Comparison of ENCODE assay signal across 8 mouse cellular contexts in genomic region chr19:8819596-8820423, GRCm38 (mm10). TPM values are rescaled to one million over a fixed set of nuclear protein-coding genes. Genes with fewer than 3 reads are reported as not detected.
A peak's percentile ranks its signal among the peaks of the same experiment; 100 is the strongest.
DNase-seq lines count a peak whose midpoint lies in the region; ATAC-seq and TF ChIP-seq lines count a peak whose summit lies in the region.

Hnrnpul2 (plus strand) TSS chr19:8820010.

- peak within 1 kb of the TSS; percentile 76 to 89 for H3K4me3 ChIP-seq in ES-E14 (ENCODE audit: insufficient read depth in 1 of 2, low read depth in 1 of 2, low read length in 2 of 2, poor library complexity in 1 of 2, severe bottlenecking in 1 of 2)
- peak within 1 kb of the TSS; percentile 99 for H3K4me3 ChIP-seq in forebrain, embryonic 16.5 days (replicated peaks; ENCODE audit: low read length)
- H3K4me3 ChIP-seq in layer of hippocampus, adult 2 months, result peak within 1 kb of the TSS; percentile 93
- peak within 1 kb of the TSS; percentile 100 for H3K4me3 ChIP-seq in lung, embryonic 14.5 days (ENCODE audit: low read depth, low read length)
- peak within 1 kb of the TSS; percentile 84 for H3K4me3 ChIP-seq in olfactory bulb, adult 2 months (ENCODE audit: insufficient read depth, low read depth, low read length)
- peak within 1 kb of the TSS; percentile 62 for H3K4me3 ChIP-seq in thymus, adult 2 months (ENCODE audit: control insufficient read depth, insufficient read depth, low read length)

- no peaks in the 10 kb centered on the region for H3K27me3 ChIP-seq in forebrain, embryonic 16.5 days (replicated peaks; ENCODE audit: control insufficient read depth, insufficient read depth, low read length)
- H3K27me3 ChIP-seq in lung, embryonic 14.5 days (ENCODE audit: insufficient read depth, low read length), result no peaks in the 10 kb centered on the region
- H3K27me3 ChIP-seq in thymus, adult 2 months (ENCODE audit: control insufficient read depth, insufficient read depth, low read length), result no peaks in the 10 kb centered on the region

- DNase-seq in ES-E14 (ENCODE audit: low read depth, low spot score), result peak; percentile 95
- DNase-seq in cerebellum, adult 18-20 months, result peak; percentile 99
- DNase-seq in heart, postnatal 36 days, result peak; percentile 98
- peak; percentile 97 to 99 for DNase-seq in layer of hippocampus, adult 2 months (ENCODE audit: low spot score in 2 of 2)
- peak; percentile 99 for DNase-seq in lung, embryonic 14.5 days
- peak; percentile 98 for DNase-seq in thymus, adult 2 months

- in situ Hi-C loops in ES-E14 (cut with MboI; ENCODE audit: low sequenced_read_pairs in 2 of 2, unreplicated experiment in 2 of 2), result no loop called here

- peak within 1 kb of the TSS; percentile 97 for H3K27ac ChIP-seq in ES-E14 (ENCODE audit: insufficient read depth, low read depth, low read length, poor library complexity, severe bottlenecking)
- H3K27ac ChIP-seq in forebrain, embryonic 16.5 days (ENCODE audit: low read length), result peak within 1 kb of the TSS; percentile 100
- peak within 1 kb of the TSS; percentile 99 for H3K27ac ChIP-seq in layer of hippocampus, adult 2 months
- H3K27ac ChIP-seq in lung, embryonic 14.5 days (ENCODE audit: low read depth), result peak within 1 kb of the TSS; percentile 100
- peak within 1 kb of the TSS; percentile 99 for H3K27ac ChIP-seq in olfactory bulb, adult 2 months (ENCODE audit: insufficient read depth, low read depth, low read length)
- peak within 1 kb of the TSS; percentile 91 for H3K27ac ChIP-seq in thymus, adult 2 months (ENCODE audit: control insufficient read depth, insufficient read depth, low read length)

- no peak for TF ChIP-seq CTCF in layer of hippocampus, adult 2 months (conservative IDR thresholded peaks at IDR 0.05)
- no peak for TF ChIP-seq CTCF in lung, embryonic 14.5 days (IDR thresholded peaks at IDR 0.05; ENCODE audit: low read depth)
- TF ChIP-seq CTCF in olfactory bulb, adult 2 months (IDR thresholded peaks at IDR 0.05; ENCODE audit: insufficient read depth, low read depth, low read length), result no peak
- TF ChIP-seq CTCF in thymus, adult 2 months (IDR thresholded peaks at IDR 0.05; ENCODE audit: borderline replicate concordance, control insufficient read depth, extremely low read depth, insufficient read depth, low read length, poor library complexity), result 0 out of 2 replicates have a peak, but pooled peaks have one; percentile 46

- H3K9me3 ChIP-seq in ES-E14 (ENCODE audit: control insufficient read depth, insufficient read depth, low read depth, low read length), result no peaks in the 10 kb centered on the region
- H3K9me3 ChIP-seq in forebrain, embryonic 16.5 days (ENCODE audit: control insufficient read depth, low read length), result no peaks in the 10 kb centered on the region
- no peaks in the 10 kb centered on the region for H3K9me3 ChIP-seq in lung, embryonic 14.5 days (ENCODE audit: low read depth, low read length)

- peaks cover 1 to 9% of the 10 kb centered on the region in 2 experiments; a peak in 2 of 4 replicates for H3K4me1 ChIP-seq in ES-E14 (ENCODE audit: control insufficient read depth in 2 of 2, insufficient read depth in 2 of 2, low read length in 2 of 2, poor library complexity in 1 of 2)
- H3K4me1 ChIP-seq in forebrain, embryonic 16.5 days (replicated peaks; ENCODE audit: control insufficient read depth, insufficient read depth, low read length), result peaks cover 47% of the 10 kb centered on the region
- peaks cover 16% of the 10 kb centered on the region for H3K4me1 ChIP-seq in lung, embryonic 14.5 days (ENCODE audit: insufficient read depth)
- peaks cover 2% of the 10 kb centered on the region; the same call in 1 of the 2 replicates for H3K4me1 ChIP-seq in olfactory bulb, adult 2 months (ENCODE audit: control insufficient read depth, insufficient read depth, low read length)
- peaks cover 9% of the 10 kb centered on the region for H3K4me1 ChIP-seq in thymus, adult 2 months (replicated peaks; ENCODE audit: control insufficient read depth, insufficient read depth, low read length)

- peak within 1 kb of the TSS; percentile 95 for H3K9ac ChIP-seq in ES-E14 (ENCODE audit: insufficient read depth, low read depth, low read length, poor library complexity, severe bottlenecking)
- H3K9ac ChIP-seq in forebrain, embryonic 16.5 days (replicated peaks; ENCODE audit: low read depth, low read length), result peak within 1 kb of the TSS; percentile 93
- peak within 1 kb of the TSS; percentile 95 for H3K9ac ChIP-seq in lung, embryonic 14.5 days

- H3K36me3 ChIP-seq in ES-E14 (ENCODE audit: control insufficient read depth, insufficient read depth, low read length, poor library complexity, severe bottlenecking), result peaks cover 23% of the 10 kb centered on the region
- peaks cover 5% of the 10 kb centered on the region for H3K36me3 ChIP-seq in forebrain, embryonic 16.5 days (ENCODE audit: control insufficient read depth, insufficient read depth)
- peaks cover 48% of the 10 kb centered on the region for H3K36me3 ChIP-seq in lung, embryonic 14.5 days (ENCODE audit: insufficient read depth)
- peaks cover 19% of the 10 kb centered on the region for H3K36me3 ChIP-seq in thymus, adult 2 months (ENCODE audit: control insufficient read depth, insufficient read depth, low read length)

- intact Hi-C loops in heart, postnatal 36 days (cut with DNase I), result loop anchor here (2.0 to 5.0 kb wide), 3 partner anchors 17 to 98 kb away; partner anchors contain the start of genes Bscl2, Nxf1 and Slc3a2

- WGBS in forebrain, embryonic 16.5 days, result under 1% methylated on average over 82 of the region's 83 CpGs
- WGBS in lung, embryonic 14.5 days, result under 1% methylated on average over 83 of the region's 83 CpGs
- under 1% methylated on average over 83 of the region's 83 CpGs for whole genome bisulfite sequencing in olfactory bulb, adult 2 months
- WGBS in thymus, adult 2 months, result under 1% methylated on average over 83 of the region's 83 CpGs

- ATAC-seq in forebrain, embryonic 16.5 days, result peak; percentile 94
- ATAC-seq in lung, embryonic 14.5 days (ENCODE audit: insufficient read depth), result peak; percentile 96

- TF ChIP-seq POLR2A in olfactory bulb, adult 2 months (IDR thresholded peaks at IDR 0.05; ENCODE audit: insufficient read depth, low read depth, low read length), result peak; percentile 95
- TF ChIP-seq POLR2A in thymus, adult 2 months (IDR thresholded peaks at IDR 0.05; ENCODE audit: control insufficient read depth, extremely low read depth, insufficient read depth, low read length, poor library complexity), result peak; percentile 94

- peak within 1 kb of the TSS; percentile 92 for H3K4me2 ChIP-seq in forebrain, embryonic 16.5 days (ENCODE audit: low read length)
- peak within 1 kb of the TSS; percentile 80 for H3K4me2 ChIP-seq in lung, embryonic 14.5 days

TF ChIP-seq in ES-E14, 5 proteins besides CTCF, POLR2A, EP300 and RAD21:
- TF ChIP-seq ZC3H11A (IDR thresholded peaks at IDR 0.05; ENCODE audit: borderline replicate concordance, low read depth, low read length), result no peak
- TF ChIP-seq HCFC1 (IDR thresholded peaks at IDR 0.05; ENCODE audit: borderline replicate concordance, insufficient read depth, low read length), result no peak
- no peak for TF ChIP-seq CHD2 (IDR thresholded peaks at IDR 0.05; ENCODE audit: low read depth, low read length)
- no peak for TF ChIP-seq ZNF384 (IDR thresholded peaks at IDR 0.05; ENCODE audit: low read depth, low read length)
- TF ChIP-seq MAFK (IDR thresholded peaks at IDR 0.05; ENCODE audit: insufficient read depth, low read depth, low read length), result no peak

RNA-seq across cellular contexts. Expression of gene Hnrnpul2, which starts in this region (rescaled TPM):
- 37.5 and 48.5 TPM in 2 replicates for total RNA-seq in ES-E14 (2012; rRNA removed)
- polyA plus RNA-seq in forebrain, embryonic 16.5 days (2015; fragmentation: Nextera tagmentation; extraction: Ambion mirVana), result 5.1 and 5.5 TPM in 2 replicates
- total RNA-seq in heart, postnatal 36 days (2021), result 10 to 100 TPM; 44.6 to 49.8 TPM
- 100 to 1,000 TPM; 123 to 127 TPM for total RNA-seq in layer of hippocampus, adult 2 months (2021)
- polyA plus RNA-seq in lung, embryonic 14.5 days (2014; fragmentation: Nextera tagmentation; extraction: Ambion mirVana), result 7.9 and 8.3 TPM in 2 replicates
- polyA plus RNA-seq in olfactory bulb, adult 2 months (2012; ENCODE audit: insufficient read depth, insufficient read length, low replicate concordance, missing spikeins), result 134 and 194 TPM in 2 replicates
- polyA plus RNA-seq in thymus, adult 2 months (2012; rRNA removed), result 29.3 and 34.3 TPM in 2 replicates

Comparison
In these comparisons a context has a peak if more than half of its experiments do, and no peak if none do; other contexts are left out.
1. Peak in every context shown above with its lines: DNase-seq, ATAC-seq, H3K4me3 ChIP-seq and H3K27ac ChIP-seq.